Mouse (Mus musculus) ES-E14 (cell line): Measurements from ENCODE around the gene Snx15. TPM values are rescaled to one million over a fixed set of nuclear protein-coding genes. Genes with fewer than 3 reads are reported as not detected.

Source experiments
- DNase-seq: peaks from one replicate; pipeline ENCODE4 v3.0.0-alpha.2; 2013; ENCODE audit warnings: low read depth, low spot score
- H3K27ac ChIP-seq: 2 replicates; pipeline ENCODE4 v1.5.1; 2012; ENCODE audit warnings: low read depth, mild to moderate bottlenecking, low read length, moderate library complexity, mixed read lengths; ENCODE audit not compliant: poor library complexity, insufficient read depth, severe bottlenecking
- H3K36me3 ChIP-seq: 2 replicates; pipeline ENCODE4 v1.6.1; 2012; ENCODE audit warnings: mild to moderate bottlenecking, low read length, moderate library complexity, mixed read lengths; ENCODE audit not compliant: control insufficient read depth, poor library complexity, insufficient read depth, severe bottlenecking
- H3K4me1 ChIP-seq, 2 experiments: fragments of 150-350 bp in 1 of 2; sonication (generic) in 1 of 2; 2 replicates each; pipeline ENCODE4 v1.6.1; 2012; ENCODE audit warnings: low read length in 2 of 2, mild to moderate bottlenecking in 1 of 2, mixed read lengths in 1 of 2; ENCODE audit not compliant: control insufficient read depth in 2 of 2, insufficient read depth in 2 of 2, poor library complexity in 1 of 2
- H3K4me3 ChIP-seq, 2 experiments: fragments of 150-350 bp in 1 of 2; sonication (generic) in 1 of 2; 2 replicates each; pipeline ENCODE4 v1.5.1; 2012; ENCODE audit warnings: low read length in 2 of 2, low read depth in 1 of 2, mild to moderate bottlenecking in 1 of 2, mixed read lengths in 1 of 2; ENCODE audit not compliant: insufficient read depth in 1 of 2, poor library complexity in 1 of 2, severe bottlenecking in 1 of 2
- H3K9ac ChIP-seq: 2 replicates; pipeline ENCODE4 v1.6.1; 2012; ENCODE audit warnings: low read depth, mild to moderate bottlenecking, low read length, mixed read lengths; ENCODE audit not compliant: poor library complexity, insufficient read depth, severe bottlenecking
- H3K9me3 ChIP-seq: fragments of 150-350 bp; sonication (generic); 2 replicates; pipeline ENCODE4 v1.6.1; 2012; ENCODE audit warnings: low read depth, mild to moderate bottlenecking, low read length; ENCODE audit not compliant: control insufficient read depth, insufficient read depth
- CHD2 ChIP-seq: IDR thresholded peaks from 2 replicates; pipeline ENCODE4 v1.6.1; 2014; ENCODE audit warnings: mild to moderate bottlenecking, low read depth, low read length, inconsistent platforms
- HCFC1 ChIP-seq: IDR thresholded peaks from 2 replicates; pipeline ENCODE4 v1.6.1; 2012; ENCODE audit warnings: low read length, inconsistent platforms, borderline replicate concordance; ENCODE audit not compliant: insufficient read depth
- MAFK ChIP-seq: IDR thresholded peaks from 2 replicates; pipeline ENCODE4 v1.6.1; 2014; ENCODE audit warnings: mild to moderate bottlenecking, low read depth, low read length, inconsistent platforms; ENCODE audit not compliant: insufficient read depth
- ZC3H11A ChIP-seq: IDR thresholded peaks from 2 replicates; pipeline ENCODE4 v1.6.1; 2012; ENCODE audit warnings: low read depth, mild to moderate bottlenecking, inconsistent platforms, low read length, borderline replicate concordance
- ZNF384 ChIP-seq: IDR thresholded peaks from 2 replicates; pipeline ENCODE4 v1.6.1; 2012; ENCODE audit warnings: low read depth, low read length, inconsistent platforms
- in situ Hi-C, 2 experiments: fragments of 600-800 bp; cut with MboI; formaldehyde crosslinking; loops; one replicate each; pipeline ENCODE4 v1.15.1; 2025; ENCODE audit warnings: low sequenced_read_pairs in 2 of 2, inconsistent platforms in 1 of 2; ENCODE audit not compliant: unreplicated experiment in 2 of 2
- total RNA-seq: library from RNA; depleted of rRNA; stranded (reverse); fragments of 300-350 nt; gene quantifications from 2 replicates; pipeline ENCODE4 v1.2.3, GENCODE M21; 2012; rRNA removed

The Snx15 gene
- total RNA-seq, 1 experiment, result 11.9 TPM

DNA sequence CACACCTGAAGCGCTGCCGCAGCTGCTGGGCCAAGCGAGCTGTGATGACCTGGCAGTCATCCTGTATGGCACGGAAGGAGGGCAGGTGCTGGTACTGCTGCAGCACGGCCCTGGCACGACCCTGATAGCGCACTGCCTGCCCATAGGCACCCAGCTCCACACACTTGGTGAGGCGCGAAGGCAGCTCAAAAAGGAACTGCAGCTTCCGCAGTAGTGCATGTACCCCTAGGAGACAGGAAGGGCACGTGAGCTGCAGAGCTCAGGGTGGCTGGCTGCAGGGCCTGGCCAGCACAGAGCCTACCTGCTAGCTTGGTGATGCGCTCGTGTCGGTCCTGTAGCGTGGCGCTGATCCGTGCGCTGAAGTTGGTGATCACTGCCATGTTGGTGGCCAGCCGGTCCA, 56.8 kb downstream of the Snx15 start:
- no peak overlapping the region for H3K27ac ChIP-seq
- no peaks in the 10 kb centered on the region for H3K9me3 ChIP-seq
- DNase-seq, result no peak
- H3K4me1 ChIP-seq, result peaks cover 0 to 12% of the 10 kb centered on the region in 2 experiments; a peak in 1 of 4 replicates
- peak overlapping the region; percentile 33 for H3K9ac ChIP-seq
- H3K36me3 ChIP-seq, result peaks cover 3% of the 10 kb centered on the region; the same call in 1 of the 2 replicates
- TF ChIP-seq ZC3H11A (no peak), CHD2 (no peak), HCFC1 (no peak), ZNF384 (no peak), MAFK (no peak)
- H3K4me3 ChIP-seq, result peak overlapping the region; percentile 41 to 65
- in situ Hi-C loops, result no loop called here

DNA sequence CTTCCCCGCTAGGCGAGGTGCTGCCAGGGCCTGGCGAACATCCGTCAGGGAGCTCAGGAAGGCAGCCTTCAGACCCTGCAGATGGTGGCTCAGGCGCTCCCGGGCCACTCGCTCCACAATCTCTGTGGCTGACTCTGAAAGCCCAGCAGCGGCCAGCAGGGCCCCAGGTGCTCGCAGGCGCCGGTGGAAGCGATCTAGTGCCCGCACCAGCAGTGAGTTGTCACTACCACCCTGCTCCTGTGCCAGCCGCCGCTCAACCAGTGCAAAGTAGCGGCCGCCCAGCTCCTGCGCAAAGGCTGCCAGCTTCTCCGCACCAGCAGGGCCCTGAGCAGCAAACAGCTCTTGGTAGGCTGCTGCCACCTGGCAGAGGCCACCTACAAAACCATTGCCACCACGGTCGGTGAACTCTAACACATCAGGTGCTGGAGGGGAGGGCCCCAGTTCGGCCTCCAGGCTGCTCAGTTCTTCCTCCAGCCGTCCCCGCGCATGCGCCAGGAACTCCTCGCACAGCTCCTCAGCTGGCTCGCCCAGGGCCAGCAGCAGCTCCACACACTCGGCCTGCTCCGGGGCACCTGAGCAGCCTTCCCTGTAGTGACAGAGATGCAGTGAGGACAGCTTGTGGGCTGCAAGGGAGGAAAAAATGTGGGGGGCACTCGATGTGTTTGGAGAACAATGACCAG, 57.4 kb downstream of the Snx15 start:
- H3K27ac ChIP-seq, result no peak overlapping the region
- peak overlapping the region; percentile 33 for H3K9ac ChIP-seq
- peaks cover 3% of the 10 kb centered on the region; the same call in 1 of the 2 replicates for H3K36me3 ChIP-seq
- no peak for DNase-seq
- H3K4me3 ChIP-seq, result peak overlapping the region; percentile 44 to 65
- TF ChIP-seq MAFK (no peak), ZNF384 (no peak), HCFC1 (no peak)
- peaks cover 0 to 11% of the 10 kb centered on the region in 2 experiments; a peak in 1 of 4 replicates for H3K4me1 ChIP-seq
- in situ Hi-C loops, result no loop called here
- H3K9me3 ChIP-seq, result no peaks in the 10 kb centered on the region

DNA sequence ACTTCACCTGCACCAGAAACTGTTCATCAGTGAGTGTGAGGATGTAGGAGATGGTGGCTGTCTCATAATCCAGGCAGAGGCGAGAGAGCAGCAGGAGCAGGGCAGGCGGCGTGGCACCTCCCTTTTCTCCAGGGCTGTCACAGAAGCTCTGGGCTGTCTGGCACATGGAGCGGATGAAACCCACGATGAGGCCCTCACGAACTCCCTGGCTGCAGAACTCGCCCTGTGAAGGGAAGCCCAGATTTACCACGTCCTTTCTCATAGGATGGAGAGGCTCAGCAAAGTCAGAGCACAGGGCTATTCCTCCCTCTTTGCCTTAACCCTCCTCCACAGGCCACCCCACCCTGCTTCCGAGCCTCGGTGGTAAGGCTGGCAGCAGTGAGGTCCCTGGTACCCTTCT, 58.3 kb downstream of the Snx15 start:
- Histone ChIP-seq H3K9ac (no peak overlapping the region), H3K9me3 (no peaks in the 10 kb centered on the region), H3K4me1 (peaks cover 0 to 11% of the 10 kb centered on the region in 2 experiments; a peak in 1 of 4 replicates), H3K27ac (no peak overlapping the region), H3K36me3 (peaks cover 3% of the 10 kb centered on the region; the same call in 1 of the 2 replicates), H3K4me3 (no peak overlapping the region)
- TF ChIP-seq HCFC1, result no peak
- in situ Hi-C loops, result no loop called here
- DNase-seq, result no peak

Other genes with a start within 250 kb of the Snx15 start
- gene Tigd3, start 234.2 kb downstream of the Snx15 start, total RNA-seq, result 2.1 and 2.2 TPM in 2 replicates
- gene Dpf2, start 215.3 kb downstream of the Snx15 start, total RNA-seq, result 37.9 and 39.5 TPM in 2 replicates
- 0.42 and 0.76 TPM in 2 replicates for gene Cdc42ep2, start 203.5 kb downstream of the Snx15 start, total RNA-seq
- gene Pola2, start 164.1 kb downstream of the Snx15 start, total RNA-seq, result 69.7 and 80.5 TPM in 2 replicates
- gene Slc22a20, start 142.2 kb downstream of the Snx15 start, total RNA-seq, result 0.54 and 1.4 TPM in 2 replicates
- gene Capn1, start 112.4 kb downstream of the Snx15 start, total RNA-seq, result 19.3 and 20.4 TPM in 2 replicates
- gene Syvn1, start 81.7 kb downstream of the Snx15 start, total RNA-seq, result 29.6 and 41.4 TPM in 2 replicates
- 55.9 and 62.7 TPM in 2 replicates for gene Mrpl49, start 70.5 kb downstream of the Snx15 start, total RNA-seq
- 1,469 and 1,510 TPM in 2 replicates for gene Fau, start 70.5 kb downstream of the Snx15 start, total RNA-seq
- gene Znhit2, start 67.1 kb downstream of the Snx15 start, total RNA-seq, result 18.2 and 23.2 TPM in 2 replicates
- gene Tm7sf2, start 59.9 kb downstream of the Snx15 start, total RNA-seq, result 14.0 and 23.2 TPM in 2 replicates
- gene Vps51, start 51.1 kb downstream of the Snx15 start, total RNA-seq, result 36.9 and 45.3 TPM in 2 replicates
- not detected in 2 replicates for gene Tmem262, start 48.3 kb downstream of the Snx15 start, total RNA-seq
- gene Gm28374, start 46.0 kb downstream of the Snx15 start, total RNA-seq, result 0.48 and 0.54 TPM in 2 replicates
- gene Zfpl1, start 43.3 kb downstream of the Snx15 start, total RNA-seq, result 39.4 and 42.4 TPM in 2 replicates
- 50.7 and 52.1 TPM in 2 replicates for gene Cdca5, start 43.3 kb downstream of the Snx15 start, total RNA-seq
- 3.4 and 5.9 TPM in 2 replicates for gene AC131692.1, start 33.9 kb downstream of the Snx15 start, total RNA-seq
- 0.80 and 3.5 TPM in 2 replicates for gene Naaladl1, start 22.5 kb downstream of the Snx15 start, total RNA-seq
- gene Sac3d1, start 9.7 kb downstream of the Snx15 start, total RNA-seq, result 25.2 and 28.2 TPM in 2 replicates
- 0.18 TPM in 1 of 2 replicates, not detected in the other for gene Batf2, start 12.7 kb upstream of the Snx15 start, total RNA-seq
- 42.2 and 43.8 TPM in 2 replicates for gene Arl2, start 13.2 kb upstream of the Snx15 start, total RNA-seq
- gene Majin, start 56.1 kb upstream of the Snx15 start, total RNA-seq, result 0.63 and 1.6 TPM in 2 replicates
- gene Gpha2, start 98.1 kb upstream of the Snx15 start, total RNA-seq, result 3.9 and 5.9 TPM in 2 replicates
- gene Ppp2r5b, start 107.6 kb upstream of the Snx15 start, total RNA-seq, result 22.8 and 24.8 TPM in 2 replicates
- 31.8 and 45.0 TPM in 2 replicates for gene Atg2a, start 113.4 kb upstream of the Snx15 start, total RNA-seq
- 133 and 162 TPM in 2 replicates for gene Ehd1, start 148.4 kb upstream of the Snx15 start, total RNA-seq
- gene Cdc42bpg, start 178.2 kb upstream of the Snx15 start, total RNA-seq, result 35.5 and 48.4 TPM in 2 replicates
- 60.4 and 65.6 TPM in 2 replicates for gene Men1, start 206.7 kb upstream of the Snx15 start, total RNA-seq
- gene Map4k2, start 212.8 kb upstream of the Snx15 start, total RNA-seq, result 29.4 and 43.6 TPM in 2 replicates
- 150 and 164 TPM in 2 replicates for gene Sf1, start 235.4 kb upstream of the Snx15 start, total RNA-seq